8 mouse cellular contexts compared by ENCODE assay signal in genomic region chr2:14054716-14055115, GRCm38 (mm10). TPM values are rescaled to one million over a fixed set of nuclear protein-coding genes. Genes with fewer than 3 reads are reported as not detected.
DNase-seq lines count a peak whose midpoint lies in the region; ATAC-seq lines count a peak whose summit lies in the region.

No protein-coding gene starts in this region.

- no peaks in the 10 kb centered on the region for H3K36me3 ChIP-seq in erythroblast, embryonic 14.5 days (ENCODE audit: control insufficient read depth)
- no peaks in the 10 kb centered on the region for H3K36me3 ChIP-seq in forebrain, embryonic 15.5 days
- H3K36me3 ChIP-seq in liver, embryonic 16.5 days (ENCODE audit: control insufficient read depth, insufficient read depth): no peaks in the 10 kb centered on the region

- H3K4me1 ChIP-seq in erythroblast, embryonic 14.5 days (ENCODE audit: control insufficient read depth): peaks cover 30% of the 10 kb centered on the region
- peaks cover 8% of the 10 kb centered on the region for H3K4me1 ChIP-seq in forebrain, embryonic 15.5 days
- peaks cover 11% of the 10 kb centered on the region for H3K4me1 ChIP-seq in liver, embryonic 16.5 days (ENCODE audit: control insufficient read depth, low read depth, low read length)

- H3K27me3 ChIP-seq in erythroblast, embryonic 14.5 days (ENCODE audit: control insufficient read depth): peaks cover 4% of the 10 kb centered on the region; the same call in 1 of the 2 replicates
- H3K27me3 ChIP-seq in forebrain, embryonic 15.5 days: no peaks in the 10 kb centered on the region
- H3K27me3 ChIP-seq in liver, embryonic 16.5 days (ENCODE audit: control insufficient read depth, insufficient read depth, low read depth, low read length): no peaks in the 10 kb centered on the region

- peak overlapping the region; percentile 90 for H3K4me3 ChIP-seq in erythroblast, embryonic 14.5 days (replicated peaks)
- peak overlapping the region; percentile 66 for H3K4me3 ChIP-seq in forebrain, embryonic 15.5 days
- peak overlapping the region; percentile 76 for H3K4me3 ChIP-seq in liver, embryonic 16.5 days (ENCODE audit: low read depth, low read length)

- peak; percentile 60 for DNase-seq in 416B (ENCODE audit: low read depth)
- no peak for DNase-seq in right cerebral cortex, postnatal 4 days
- no peak for DNase-seq in layer of hippocampus, postnatal 10 days (ENCODE audit: low spot score in 2 of 2)
- no peak for DNase-seq in urinary bladder, postnatal 36 days (ENCODE audit: low spot score in 2 of 2)

- peak overlapping the region; percentile 78 for H3K4me2 ChIP-seq in forebrain, embryonic 15.5 days (replicated peaks)
- peak overlapping the region; percentile 87 for H3K4me2 ChIP-seq in liver, embryonic 16.5 days (ENCODE audit: low read depth, low read length)

- 6% methylated on average over 6 of the region's 6 CpGs for WGBS in forebrain, embryonic 15.5 days
- 5% methylated on average over 6 of the region's 6 CpGs for WGBS in liver, embryonic 16.5 days (ENCODE audit: insufficient replicate concordance)

- peak overlapping the region; percentile 71 for H3K9ac ChIP-seq in forebrain, embryonic 15.5 days (replicated peaks)
- peak overlapping the region; percentile 75 for H3K9ac ChIP-seq in liver, embryonic 16.5 days (ENCODE audit: low read depth, low read length)

- H3K9me3 ChIP-seq in erythroblast, embryonic 14.5 days (ENCODE audit: control insufficient read depth, low read length): no peaks in the 10 kb centered on the region
- no peaks in the 10 kb centered on the region for H3K9me3 ChIP-seq in forebrain, embryonic 15.5 days
- no peaks in the 10 kb centered on the region for H3K9me3 ChIP-seq in liver, embryonic 16.5 days (replicated peaks; ENCODE audit: control insufficient read depth, low read length)

- no peak for ATAC-seq in erythroblast, adult 5-6 weeks (replicated peaks; ENCODE audit: low FRiP score, poor library complexity, severe bottlenecking)
- ATAC-seq in forebrain, embryonic 15.5 days (replicated peaks): peak; percentile 5
- ATAC-seq in liver, embryonic 16.5 days (ENCODE audit: low read depth): peak; percentile 24

- peak overlapping the region; percentile 85 for H3K27ac ChIP-seq in forebrain, embryonic 15.5 days (replicated peaks)
- H3K27ac ChIP-seq in liver, embryonic 16.5 days (ENCODE audit: low read length): peak overlapping the region; percentile 71

RNA-seq across cellular contexts. Expression of gene Hacd1, which starts 1.2 kb away (rescaled TPM):
- 2.6 and 3.3 TPM in 2 replicates for polyA plus RNA-seq in erythroblast, embryonic 14.5 days (2012)
- total RNA-seq in erythroblast, adult 5-6 weeks (2015; ENCODE audit: low replicate concordance): 5.0 and 14.6 TPM in 2 replicates
- total RNA-seq in erythroblast, adult 5-6 weeks (2017; ENCODE audit: low replicate concordance): 8.4 and 10.6 TPM in 2 replicates
- 50.8 and 55.1 TPM in 2 replicates for polyA plus RNA-seq in forebrain, embryonic 15.5 days (2015; fragmentation: Nextera tagmentation; extraction: Ambion mirVana)
- polyA plus RNA-seq in liver, embryonic 16.5 days (2015; fragmentation: Nextera tagmentation; extraction: Ambion mirVana): 46.3 and 47.6 TPM in 2 replicates
- 10 to 100 TPM; 33.2 to 36.2 TPM for total RNA-seq in layer of hippocampus, postnatal 10 days (2021)

RNA-seq across cellular contexts. Expression of gene Stam, which starts 19.2 kb away (rescaled TPM):
- 3.8 TPM in 2 replicates for polyA plus RNA-seq in erythroblast, embryonic 14.5 days (2012)
- total RNA-seq in erythroblast, adult 5-6 weeks (2015; ENCODE audit: low replicate concordance): 33.2 and 36.2 TPM in 2 replicates
- total RNA-seq in erythroblast, adult 5-6 weeks (2017; ENCODE audit: low replicate concordance): 36.7 and 48.5 TPM in 2 replicates
- 116 and 128 TPM in 2 replicates for polyA plus RNA-seq in forebrain, embryonic 15.5 days (2015; fragmentation: Nextera tagmentation; extraction: Ambion mirVana)
- polyA plus RNA-seq in liver, embryonic 16.5 days (2015; fragmentation: Nextera tagmentation; extraction: Ambion mirVana): 27.3 and 31.9 TPM in 2 replicates
- 100 to 1,000 TPM; 108 to 110 TPM for total RNA-seq in layer of hippocampus, postnatal 10 days (2021)

Comparison
In these comparisons a context has a peak if more than half of its experiments do, and no peak if none do; other contexts are left out.
1. RNA of gene Hacd1, which starts 1.2 kb away (polyA plus RNA-seq): 50.8 to 55.1 TPM in forebrain, embryonic 15.5 days and 46.3 to 47.6 TPM in liver, embryonic 16.5 days; 2.6 to 3.3 TPM in erythroblast, embryonic 14.5 days; every median in the first group is over 10 times any median in the second.
2. Peak in every context shown above with its lines, with median percentiles within 50 percentile points of each other: H3K4me3 ChIP-seq.